Mouse (Mus musculus): ENCODE data around the gene Slco1a5.
"Not testable (repeated sequence)": the region's sequence is repeated elsewhere in the genome, so short reads cannot be mapped to it uniquely, and the experiment has no call there.

Slco1a5 gene

GRCm38 (mm10) chr6:142298098-142298497 lies 24.7 kb downstream of the Slco1a5 start, which contains the start of gene Iapp:
Gene Iapp (plus strand): TSS chr6:142298423.
- DNase-seq (ENCODE audit: low spot score in 2 of 2), result no peak

DNA sequence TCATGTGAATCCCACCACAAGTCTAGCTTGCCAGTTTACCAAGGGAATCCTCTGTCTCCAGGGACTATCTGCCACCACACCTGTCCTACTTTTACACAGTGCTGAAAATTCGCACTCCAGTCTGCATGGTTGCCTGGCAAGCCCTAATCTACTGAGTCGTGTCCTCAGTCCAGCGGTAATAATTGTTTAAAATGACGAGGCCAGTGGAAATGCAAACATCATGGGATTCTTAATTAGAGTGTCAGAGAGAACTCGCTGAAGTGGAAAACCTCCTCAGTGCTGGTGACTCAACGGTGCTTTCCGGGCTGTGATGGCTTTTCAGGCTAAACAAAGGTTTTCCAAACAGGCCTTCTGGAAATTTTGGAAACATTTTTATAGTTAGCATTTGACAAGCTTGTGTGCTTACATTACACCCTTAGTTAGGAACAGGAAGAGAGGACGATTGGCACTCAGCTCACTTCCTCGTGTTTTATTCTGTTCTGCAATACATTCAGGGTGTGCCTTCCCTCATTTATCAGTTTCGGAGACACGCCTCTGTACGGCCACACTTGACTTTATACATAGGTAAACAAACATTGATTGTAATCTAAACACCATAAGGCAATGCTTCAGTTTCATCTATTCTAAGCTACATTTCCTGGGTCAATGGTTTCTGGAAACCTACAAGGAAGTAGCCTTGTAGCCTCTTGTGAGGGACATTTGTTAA lies 33.2 kb downstream of the Slco1a5 start:
- no peak for DNase-seq (ENCODE audit: low spot score in 2 of 2)

- DNase-seq (ENCODE audit: low spot score in 2 of 2), result no peak
Observed at GRCm38 (mm10) chr6:142275721-142276442, 46.9 kb downstream of the Slco1a5 start.

GRCm38 (mm10) chr6:142250738-142251307 lies 72.0 kb downstream of the Slco1a5 start:
- not testable (repeated sequence) for DNase-seq (ENCODE audit: low spot score in 2 of 2)

GRCm38 (mm10) chr6:142245065-142245464 lies 77.7 kb downstream of the Slco1a5 start:
- no peak for DNase-seq (ENCODE audit: low spot score in 2 of 2)

- DNase-seq (ENCODE audit: low spot score in 2 of 2), result no peak
Observed at GRCm38 (mm10) chr6:142239468-142239867, 83.3 kb downstream of the Slco1a5 start.

GRCm38 (mm10) chr6:142220138-142220537 lies 102.6 kb downstream of the Slco1a5 start:
- DNase-seq (ENCODE audit: low spot score in 2 of 2), result peak in 1 of 2 experiments; percentile 23

DNA sequence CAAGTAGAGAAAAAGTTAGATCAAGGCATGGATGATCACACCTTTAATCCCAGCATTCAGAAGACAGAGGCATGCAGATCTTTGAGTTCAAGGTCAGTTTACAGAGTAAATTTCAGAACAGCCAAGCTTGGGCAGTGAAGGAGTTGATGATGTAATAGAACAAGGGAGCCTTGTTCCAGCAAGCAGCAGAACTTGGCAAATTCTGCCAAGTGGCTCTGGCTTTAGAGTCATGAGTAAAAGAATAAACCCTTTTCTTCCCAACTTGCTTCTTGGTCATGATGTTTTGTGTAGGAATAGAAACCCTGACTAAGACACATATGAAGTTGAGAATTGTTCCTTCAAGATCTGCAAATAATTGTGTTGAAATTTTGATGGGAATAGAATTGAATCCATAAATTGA lies 111.0 kb downstream of the Slco1a5 start:
- no peak for DNase-seq (ENCODE audit: low spot score in 2 of 2)

- no peak for DNase-seq (ENCODE audit: low spot score in 2 of 2)
Observed at GRCm38 (mm10) chr6:142209749-142210148, 113.0 kb downstream of the Slco1a5 start.

- DNase-seq (ENCODE audit: low spot score in 2 of 2), result no peak
Observed at GRCm38 (mm10) chr6:142208421-142208820, 114.4 kb downstream of the Slco1a5 start, which contains the start of gene Slco1a6. Gene Slco1a6 (minus strand): TSS chr6:142208521.

GRCm38 (mm10) chr6:142200524-142200923 lies 122.3 kb downstream of the Slco1a5 start:
- no peak for DNase-seq (ENCODE audit: low spot score in 2 of 2)

GRCm38 (mm10) chr6:142194245-142194644 lies 128.5 kb downstream of the Slco1a5 start:
- DNase-seq (ENCODE audit: low spot score in 2 of 2), result no peak

GRCm38 (mm10) chr6:142191962-142192361 lies 130.8 kb downstream of the Slco1a5 start:
- no peak for DNase-seq (ENCODE audit: low spot score in 2 of 2)

- no peak for DNase-seq (ENCODE audit: low spot score in 2 of 2)
Observed at GRCm38 (mm10) chr6:142187426-142187825, 135.4 kb downstream of the Slco1a5 start.

- DNase-seq (ENCODE audit: low spot score in 2 of 2), result no peak
Observed at GRCm38 (mm10) chr6:142185868-142186415, 136.8 kb downstream of the Slco1a5 start.

All from right cerebral cortex, postnatal 10 days (tissue).